Mouse (Mus musculus) cerebellum, postnatal 14 days (tissue): ENCODE measurements around the gene Klk1b1.
A peak's percentile ranks its signal among the peaks of the same experiment; 100 is the strongest.
"Not testable (repeated sequence)": the region's sequence is repeated elsewhere in the genome, so short reads cannot be mapped to it uniquely, and the experiment has no call there.

Source experiments
- DNase-seq, 2 experiments: peaks; one replicate each; pipeline ENCODE4 v3.0.0; 2021; ENCODE audit warnings: mixed read lengths in 2 of 2

The Klk1b1 gene

DNA sequence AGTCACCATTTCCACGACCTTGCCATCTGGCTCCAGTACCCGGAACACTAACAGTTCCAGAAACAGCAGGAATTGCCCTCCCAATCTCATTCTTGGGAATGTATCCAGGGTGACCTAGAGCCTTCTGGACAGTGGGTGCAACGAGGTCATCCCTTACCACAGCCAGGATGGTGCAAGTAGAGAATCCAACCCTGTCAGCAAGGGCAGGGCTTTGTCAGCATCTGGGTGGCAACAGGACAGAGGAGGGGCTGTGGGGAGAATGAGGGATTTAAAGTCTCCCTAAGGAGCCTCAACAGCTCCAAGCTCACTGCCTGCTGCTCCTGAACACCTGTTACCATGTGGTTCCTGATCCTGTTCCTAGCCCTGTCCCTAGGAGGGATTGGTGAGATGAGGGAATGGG, at the start of gene Klk1b1:
TSS of gene Klk1b1 (plus strand) at position 301 of the 400 bp plus-strand sequence.
- DNase-seq: no peak

DNA sequence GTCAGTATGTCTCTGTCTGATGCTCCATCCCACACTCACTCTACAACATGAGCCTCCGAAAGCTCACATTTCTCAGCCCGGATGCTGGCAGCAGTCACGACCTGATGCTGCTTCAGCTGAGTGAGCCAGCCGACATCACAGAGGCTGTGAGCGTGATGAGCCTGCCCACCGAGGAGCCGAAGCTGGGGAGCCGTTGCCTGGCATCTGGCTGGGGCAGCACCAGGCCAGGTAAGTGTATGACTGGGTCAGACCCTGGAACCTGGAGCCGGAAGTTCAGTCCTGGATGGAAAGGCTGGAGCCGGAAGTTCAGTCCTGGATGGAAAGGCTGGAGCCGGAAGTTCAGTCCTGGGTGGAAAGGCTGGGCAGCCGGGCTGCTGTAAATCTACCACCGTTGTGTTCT, 48.1 kb upstream of the Klk1b1 start:
- no peak for DNase-seq

DNA sequence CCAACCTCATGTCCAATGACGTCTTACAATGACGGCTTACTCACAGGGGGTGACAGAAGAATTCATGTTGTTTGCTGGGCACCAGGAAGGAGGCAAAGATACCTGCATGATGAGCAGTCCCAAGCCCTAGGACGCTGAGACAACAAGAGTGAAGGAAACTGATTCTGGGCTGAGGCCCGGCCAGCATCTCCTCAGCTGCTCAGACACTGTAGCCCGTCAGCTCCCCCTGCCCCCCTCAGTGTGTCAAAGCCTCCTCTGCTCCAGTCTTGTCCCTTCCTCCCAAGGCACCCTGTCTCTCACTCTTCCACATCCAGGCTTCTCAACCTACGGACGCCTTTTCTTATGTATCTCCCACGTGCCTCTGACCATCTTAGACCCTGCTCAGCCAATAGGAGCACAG, 47.7 kb upstream of the Klk1b1 start:
- no peak for DNase-seq

DNA sequence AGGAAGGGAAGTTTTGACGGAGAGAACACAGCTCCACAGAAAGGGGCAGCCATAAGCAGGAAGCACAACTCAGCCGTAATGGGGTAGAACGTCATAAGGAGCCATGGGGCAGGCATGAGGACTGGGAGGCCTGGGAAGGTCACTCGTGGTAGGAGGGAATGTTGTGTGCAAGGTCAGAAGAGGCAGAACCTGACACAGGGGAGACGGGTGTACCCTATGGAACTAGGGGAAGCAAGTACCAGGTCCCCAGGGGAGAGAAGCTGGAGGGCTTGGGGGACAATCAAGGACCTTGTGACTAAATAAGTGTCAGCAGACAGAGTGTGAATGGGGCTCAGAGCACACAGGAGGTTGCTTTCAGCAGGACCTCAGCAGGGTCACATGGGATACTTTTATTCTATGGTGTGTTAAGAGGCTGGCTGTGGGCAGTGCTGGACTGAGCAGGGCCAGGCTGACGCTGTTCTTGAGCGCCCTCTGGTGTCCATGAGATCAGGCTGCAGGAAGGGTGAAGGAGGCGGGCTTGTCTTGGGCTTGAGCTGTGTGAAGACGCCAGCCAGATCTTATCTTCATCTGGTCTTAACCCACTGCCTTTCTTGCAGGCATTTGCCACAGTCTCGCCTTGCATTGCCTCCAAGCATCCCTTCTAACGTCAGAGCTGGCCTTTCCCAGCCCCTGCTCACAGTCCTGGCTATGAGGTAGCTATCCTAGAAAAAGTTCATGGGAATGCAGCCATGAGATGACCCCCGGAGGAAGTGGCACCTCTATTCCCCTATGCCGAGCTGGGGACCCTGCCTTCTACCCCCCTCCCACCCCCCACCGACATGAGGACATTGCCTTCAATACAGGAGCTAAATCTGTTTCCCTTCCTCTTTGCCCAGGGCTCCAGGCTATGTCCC, 46.7 kb upstream of the Klk1b1 start:
- DNase-seq: peak; percentile 75 to 79

- DNase-seq: no peak
These were observed 46.0 kb upstream of the Klk1b1 start for GRCm38 (mm10) chr7:43920582-43920981.

DNA sequence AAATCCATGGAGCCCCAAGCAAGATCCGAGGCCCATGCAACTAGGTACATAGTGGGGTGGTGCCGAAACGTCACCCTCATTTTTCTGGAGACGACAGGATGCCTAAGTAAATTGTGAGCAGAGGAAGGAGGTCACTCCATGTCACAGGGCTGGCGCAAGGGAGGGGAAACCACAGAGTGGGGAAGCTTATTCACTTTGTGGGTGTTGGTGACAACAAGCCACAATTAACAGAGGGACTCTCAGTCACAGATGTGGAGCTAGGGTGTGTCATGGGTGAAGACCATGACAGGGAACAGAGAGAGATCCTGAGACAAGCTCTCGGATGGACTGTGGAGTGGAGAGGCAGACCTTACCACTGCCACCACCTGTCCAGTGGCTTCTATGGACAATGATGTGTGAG, 45.5 kb upstream of the Klk1b1 start:
- no peak for DNase-seq

- no peak for DNase-seq
These were observed 44.6 kb upstream of the Klk1b1 start for GRCm38 (mm10) chr7:43921941-43922340.

DNA sequence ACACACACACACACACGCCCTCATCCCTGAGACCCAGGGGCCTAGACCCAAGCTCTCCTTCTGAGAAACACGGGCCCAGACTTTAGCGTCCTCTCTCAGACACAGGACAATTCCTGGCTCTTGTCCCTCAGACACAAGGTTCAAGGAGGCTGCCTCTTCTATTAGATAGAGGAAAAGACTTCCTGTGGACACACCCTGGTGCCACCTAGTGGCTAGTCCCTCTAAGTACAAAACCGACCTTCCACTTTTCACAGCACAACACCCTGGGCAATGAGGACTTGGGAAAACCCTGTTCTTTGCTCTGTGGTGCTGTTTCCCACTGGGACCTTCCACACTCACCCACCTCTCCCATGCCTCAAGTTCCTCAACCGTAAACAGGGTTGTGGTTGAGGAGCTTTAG, 40.6 kb upstream of the Klk1b1 start:
- peak in 1 of 2 experiments; percentile 8 for DNase-seq

GRCm38 (mm10) chr7:43928521-43928920, 38.0 kb upstream of the Klk1b1 start:
- peak; percentile 14 to 45 for DNase-seq

GRCm38 (mm10) chr7:43932337-43932736, 34.2 kb upstream of the Klk1b1 start:
- DNase-seq: no peak

DNA sequence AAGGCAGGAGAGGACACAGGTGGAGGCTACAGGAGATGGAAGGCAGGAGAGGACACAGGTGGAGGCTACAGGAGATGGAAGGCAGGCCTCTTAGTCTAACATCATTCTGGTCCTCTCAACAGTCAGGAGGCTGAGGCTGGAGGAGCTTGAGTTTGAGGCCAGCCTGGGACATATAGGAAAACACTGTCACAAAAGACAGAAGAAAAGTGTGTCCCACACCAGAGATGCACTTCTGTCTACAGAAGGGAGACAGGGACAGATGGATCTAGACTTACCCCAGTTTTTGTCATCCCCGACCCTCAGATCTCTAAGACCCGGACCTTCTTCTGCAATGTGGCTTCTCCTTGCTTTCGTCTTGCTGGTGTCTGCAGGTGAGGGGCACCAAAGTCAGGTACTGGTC, 33.1 kb upstream of the Klk1b1 start, which contains the start of gene Klk15:
TSS of gene Klk15 (plus strand) at position 301 of the 400 bp plus-strand sequence.
- DNase-seq: no peak

- no peak for DNase-seq
These were observed 31.8 kb upstream of the Klk1b1 start for GRCm38 (mm10) chr7:43934747-43935146.

DNA sequence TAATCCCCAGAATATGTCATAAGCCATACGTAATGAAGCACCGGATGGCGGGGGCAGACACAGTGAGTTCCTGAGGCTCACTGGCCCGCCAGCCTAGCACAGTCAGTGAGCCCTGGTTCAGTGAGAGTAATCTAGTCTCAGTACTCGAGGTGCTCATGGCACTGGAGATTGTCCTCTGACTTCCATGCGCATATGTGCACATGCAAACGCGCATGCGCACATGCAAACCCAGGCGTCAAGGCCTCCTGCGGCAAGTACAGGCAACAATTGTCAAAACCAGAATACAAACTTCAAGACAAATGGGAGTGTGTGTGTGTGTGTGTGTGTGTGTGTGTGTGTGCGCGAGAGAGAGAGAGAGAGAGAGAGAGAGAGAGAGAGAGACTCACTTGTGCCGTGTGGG, 30.0 kb upstream of the Klk1b1 start:
- DNase-seq: no peak

DNA sequence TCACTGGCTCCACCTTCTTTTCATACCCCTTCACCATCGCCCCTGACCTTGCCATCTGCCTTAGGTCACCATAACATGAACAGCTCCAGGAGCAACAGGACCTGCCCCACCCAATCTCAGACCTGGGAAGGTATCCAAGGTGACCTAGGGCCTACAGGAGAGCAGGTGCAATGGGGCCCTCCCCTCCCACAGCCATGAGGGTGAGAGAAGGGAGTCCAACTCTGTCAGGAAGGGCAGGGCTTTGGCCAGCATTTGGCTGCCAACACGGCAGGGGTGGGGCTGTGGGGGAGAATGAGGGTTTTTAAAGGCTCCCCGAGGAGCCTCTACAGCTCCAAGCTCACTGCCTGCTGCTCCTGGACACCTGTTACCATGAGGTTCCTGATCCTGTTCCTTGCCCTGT, 24.3 kb upstream of the Klk1b1 start:
- not testable (repeated sequence) for DNase-seq

DNA sequence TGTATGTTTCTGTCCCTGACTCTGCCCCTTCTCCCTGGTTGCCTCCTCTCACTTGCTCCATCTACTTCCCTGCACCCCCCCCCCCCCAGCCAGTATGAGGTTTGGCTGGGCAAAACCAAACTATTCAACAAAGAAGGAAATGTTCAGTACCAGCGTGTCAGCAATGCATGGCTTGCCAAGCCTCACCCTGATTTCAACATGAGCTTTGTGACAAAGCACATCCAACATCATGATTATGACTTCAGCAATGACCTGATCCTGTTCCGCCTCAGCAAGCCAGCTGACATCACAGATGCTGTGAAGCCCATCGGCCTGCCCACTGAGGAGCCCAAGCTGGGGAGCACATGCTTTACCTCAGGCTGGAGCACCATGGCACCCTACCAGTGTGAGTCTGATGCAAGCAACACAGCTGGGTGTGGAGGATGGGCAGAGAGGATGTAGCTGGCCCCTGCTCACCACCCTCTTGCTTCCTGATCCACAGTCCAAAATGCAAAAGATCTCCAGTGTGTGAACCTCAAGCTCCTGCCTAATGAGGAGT, 21.8 kb upstream of the Klk1b1 start:
- DNase-seq: no peak

- DNase-seq: no peak
These were observed 16.2 kb upstream of the Klk1b1 start, which contains the start of gene Klk1b8 for GRCm38 (mm10) chr7:43950364-43950763. Gene Klk1b8, plus strand, starts transcription at chr7:43950664.

GRCm38 (mm10) chr7:43952703-43953102, 13.8 kb upstream of the Klk1b1 start:
- DNase-seq: no peak

DNA sequence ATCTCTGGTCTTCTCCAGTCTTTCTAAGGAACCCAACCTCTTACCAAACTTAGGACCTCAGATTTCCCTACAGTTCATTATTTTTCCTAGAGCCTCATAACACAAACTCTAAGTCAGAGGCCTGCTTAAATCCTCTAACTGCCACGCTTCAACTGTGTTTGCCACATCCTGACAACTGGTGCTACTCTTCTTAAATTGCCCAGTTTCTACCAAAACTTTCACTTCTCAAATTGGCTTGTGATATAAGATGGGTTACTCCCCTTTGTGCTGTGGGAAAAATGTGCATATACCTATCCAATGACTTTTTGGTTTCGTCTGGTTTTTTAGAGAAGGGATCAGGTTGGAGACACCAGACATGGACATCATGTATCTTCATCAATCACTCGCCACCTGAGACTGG, 507 bp downstream of the Klk1b1 start:
- DNase-seq: no peak

DNA sequence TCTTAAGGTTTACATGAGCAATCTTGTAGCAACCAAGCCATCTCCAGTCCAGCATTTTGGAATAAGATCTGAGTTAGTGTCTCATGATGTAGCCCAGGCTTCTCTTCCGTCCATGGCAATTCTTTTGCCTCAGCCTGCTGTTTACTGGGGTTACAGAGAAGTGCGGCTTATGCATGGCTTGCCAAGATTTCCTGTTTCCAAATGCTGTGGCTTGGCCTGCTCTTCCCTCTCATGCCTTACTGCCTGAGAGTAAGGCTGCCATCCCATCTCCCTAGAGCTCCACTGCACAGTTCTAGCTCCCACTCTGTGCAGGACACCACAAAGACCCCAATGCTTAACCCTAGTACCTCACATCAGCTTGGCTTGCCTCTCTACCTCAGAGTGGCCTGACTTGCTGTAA, 1.1 kb downstream of the Klk1b1 start:
- no peak for DNase-seq

DNA sequence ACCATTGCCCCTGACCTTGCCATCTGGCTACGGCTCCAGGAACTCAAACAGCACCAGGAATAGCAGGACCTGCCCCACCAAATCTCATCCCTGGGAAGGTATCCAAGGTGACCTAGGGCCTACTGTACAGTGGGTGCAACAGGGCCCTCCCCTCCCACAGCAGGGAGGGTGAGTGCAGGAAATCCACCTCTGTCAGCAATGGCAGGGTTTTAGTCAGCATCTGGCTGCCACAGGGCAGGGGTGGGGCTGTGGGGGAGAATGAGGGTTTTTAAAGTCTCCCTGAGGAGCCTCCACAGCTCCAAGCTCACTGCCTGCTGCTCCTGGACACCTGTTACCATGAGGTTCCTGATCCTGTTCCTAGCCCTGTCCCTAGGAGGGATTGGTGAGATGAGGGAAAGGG, 9.2 kb downstream of the Klk1b1 start, which contains the start of gene Klk1b9:
TSS of gene Klk1b9 (plus strand) at position 301 of the 400 bp plus-strand sequence.
- not testable (repeated sequence) for DNase-seq

GRCm38 (mm10) chr7:43985657-43986056, 19.1 kb downstream of the Klk1b1 start:
- no peak for DNase-seq

DNA sequence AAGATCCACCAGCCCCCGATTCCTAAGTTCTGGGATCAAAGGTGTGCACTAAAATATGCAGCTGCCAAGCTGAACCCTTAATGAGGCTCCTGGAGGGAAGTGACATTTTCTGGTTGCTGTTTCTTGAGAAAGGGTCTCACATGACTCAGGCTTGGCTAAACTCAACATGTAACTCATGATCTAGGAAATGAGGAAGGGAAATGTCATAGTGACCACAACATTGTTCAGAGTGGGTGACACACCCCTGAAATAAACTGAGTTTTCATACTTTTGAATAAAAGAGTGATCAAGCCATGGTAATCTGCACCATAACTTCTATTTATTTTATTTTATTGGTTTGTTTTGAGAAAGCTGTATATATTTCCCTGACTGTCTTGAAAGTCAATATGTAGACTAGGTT, 28.3 kb downstream of the Klk1b1 start:
- DNase-seq: not testable (repeated sequence)

- DNase-seq: not testable (repeated sequence)
These were observed 29.0 kb downstream of the Klk1b1 start, which contains the start of gene Klk1b11 for GRCm38 (mm10) chr7:43995577-43995976. Gene Klk1b11, plus strand, starts transcription at chr7:43995877.

- no peak for DNase-seq
These were observed 38.3 kb downstream of the Klk1b1 start for GRCm38 (mm10) chr7:44004847-44005246.
